Mouse (Mus musculus) hindbrain, embryonic 14.5 days (tissue): ENCODE data around the gene Gm11639. TPM values are rescaled to one million over a fixed set of nuclear protein-coding genes. Genes with fewer than 3 reads are reported as not detected.
"Not testable (repeated sequence)": the region's sequence is repeated elsewhere in the genome, so short reads cannot be mapped to it uniquely, and the experiment has no call there.

Experiments
- ATAC-seq: fragments of 200-750 bp; cut with Nextera tagmentation; 2 replicates; pipeline ENCODE4 v1.8.0; 2017; ENCODE audit warnings: moderate number of reproducible peaks, mild to moderate bottlenecking, moderate TSS enrichment, moderate library complexity; ENCODE audit not compliant: low FRiP score
- DNase-seq: peaks from one replicate; pipeline ENCODE4 v3.0.0-alpha.2; 2015; ENCODE audit warnings: low spot score
- H3K27ac ChIP-seq: fragments of 300-500 bp; sonication (generic); 2 replicates; pipeline ENCODE4 v1.5.1; 2014; ENCODE audit warnings: mild to moderate bottlenecking, moderate library complexity
- H3K27me3 ChIP-seq: fragments of 300-500 bp; sonication (generic); 2 replicates; pipeline ENCODE4 v1.6.1; 2014; ENCODE audit warnings: mild to moderate bottlenecking, low read length, mixed read lengths; ENCODE audit not compliant: control insufficient read depth, insufficient read depth
- H3K36me3 ChIP-seq: fragments of 300-500 bp; sonication (generic); replicated peaks from 2 replicates; pipeline ENCODE4 v1.6.1; 2014; ENCODE audit not compliant: control insufficient read depth, insufficient read depth
- H3K4me1 ChIP-seq: fragments of 300-500 bp; sonication (generic); replicated peaks from 2 replicates; pipeline ENCODE4 v1.6.1; 2014; ENCODE audit warnings: antibody characterized with exemption, low read length, mixed read lengths; ENCODE audit not compliant: control insufficient read depth, insufficient read depth
- H3K4me2 ChIP-seq: fragments of 300-500 bp; sonication (generic); replicated peaks from 2 replicates; pipeline ENCODE4 v1.6.1; 2014; ENCODE audit warnings: mild to moderate bottlenecking, moderate library complexity
- H3K4me3 ChIP-seq: fragments of 300-500 bp; sonication (generic); replicated peaks from 2 replicates; pipeline ENCODE4 v1.5.1; 2014; ENCODE audit warnings: mild to moderate bottlenecking, low read length
- H3K9ac ChIP-seq: fragments of 300-500 bp; sonication (generic); 2 replicates; pipeline ENCODE4 v1.6.1; 2014
- H3K9me3 ChIP-seq: fragments of 300-500 bp; sonication (generic); 2 replicates; pipeline ENCODE4 v1.6.1; 2016; ENCODE audit warnings: low read length; ENCODE audit not compliant: control insufficient read depth
- WGBS: fragments of 180-500 bp; shearing (Covaris S2); extraction: QIAGEN DNeasy Blood & Tissue Kit; methylation state at CpG from one replicate; pipeline ENCODE4 v1.1.7; 2014; 5-methylcytosine and 5-hydroxymethylcytosine counted together
- polyA plus RNA-seq: library from polyadenylated mRNA; unstranded; fragments of >200 nt; fragmentation: Nextera tagmentation; extraction: Ambion mirVana; gene quantifications from 2 replicates; pipeline ENCODE4 v1.2.1, GENCODE M21; 2014

The Gm11639 gene
- polyA plus RNA-seq, 1 experiment from 2014 or later = 0.03 TPM

- not testable (repeated sequence) for H3K36me3 ChIP-seq, ATAC-seq, H3K4me1 ChIP-seq, H3K27me3 ChIP-seq, H3K9me3 ChIP-seq, H3K4me2 ChIP-seq, H3K4me3 ChIP-seq, DNase-seq, H3K27ac ChIP-seq, H3K9ac ChIP-seq
- 78% methylated on average over 5 of the region's 5 CpGs for WGBS
Observed at GRCm38 (mm10) chr11:105121792-105122191, 436.3 kb downstream of the Gm11639 start.

GRCm38 (mm10) chr11:105123986-105124385 lies 438.5 kb downstream of the Gm11639 start:
- no peak overlapping the region for H3K9ac ChIP-seq
- H3K36me3 ChIP-seq = 0 out of 2 replicates have a peak, but pooled peaks cover 3% of the 10 kb centered on the region
- no peak for ATAC-seq
- H3K27ac ChIP-seq = no peak overlapping the region
- no peak overlapping the region for H3K4me3 ChIP-seq
- no peaks in the 10 kb centered on the region for H3K27me3 ChIP-seq
- WGBS = 4% methylated on average over 9 of the region's 9 CpGs
- H3K9me3 ChIP-seq = 0 out of 2 replicates have a peak, but pooled peaks cover 4% of the 10 kb centered on the region
- H3K4me2 ChIP-seq = no peak overlapping the region
- DNase-seq = peak; percentile 68
- peaks cover 10% of the 10 kb centered on the region for H3K4me1 ChIP-seq

- ATAC-seq = peak; percentile 91
- Histone ChIP-seq H3K4me2 (peak within 1 kb of the TSS; percentile 88), H3K4me3 (peak within 1 kb of the TSS; percentile 94), H3K9ac (peak within 1 kb of the TSS; percentile 75), H3K27me3 (no peaks in the 10 kb centered on the region), H3K36me3 (peaks cover 11% of the 10 kb centered on the region), H3K4me1 (peaks cover 10% of the 10 kb centered on the region), H3K27ac (peak within 1 kb of the TSS; percentile 85), H3K9me3 (0 out of 2 replicates have a peak, but pooled peaks cover 4% of the 10 kb centered on the region)
- peak; percentile 90 for DNase-seq
- WGBS = 1% methylated on average over 36 of the region's 38 CpGs
Observed at GRCm38 (mm10) chr11:105125735-105126519, 440.4 kb downstream of the Gm11639 start, which contains the start of gene Mettl2. Gene Mettl2, plus strand, starts transcription at chr11:105126425.

- Histone ChIP-seq H3K9me3 (0 out of 2 replicates have a peak, but pooled peaks cover 4% of the 10 kb centered on the region), H3K27me3 (no peaks in the 10 kb centered on the region), H3K36me3 (peaks cover 18% of the 10 kb centered on the region), H3K4me2 (peak overlapping the region; percentile 88), H3K27ac (peak overlapping the region; percentile 61; the same call in 1 of the 2 replicates), H3K9ac (peak overlapping the region; percentile 75), H3K4me1 (peaks cover 10% of the 10 kb centered on the region), H3K4me3 (peak overlapping the region; percentile 94)
- 0% methylated on average over 49 of the region's 49 CpGs for WGBS
- ATAC-seq (peak; percentile 44), DNase-seq (no peak)
Observed at GRCm38 (mm10) chr11:105126520-105127029, 441.1 kb downstream of the Gm11639 start.

- Histone ChIP-seq H3K27ac (no peak overlapping the region), H3K9ac (no peak overlapping the region), H3K27me3 (no peaks in the 10 kb centered on the region), H3K9me3 (no peaks in the 10 kb centered on the region), H3K4me2 (no peak overlapping the region), H3K36me3 (peaks cover 100% of the 10 kb centered on the region), H3K4me1 (no peaks in the 10 kb centered on the region), H3K4me3 (no peak overlapping the region)
- 98% methylated on average over 7 of the region's 7 CpGs for WGBS
- DNase-seq (no peak), ATAC-seq (no peak)
Observed at GRCm38 (mm10) chr11:105135692-105136091, 450.2 kb downstream of the Gm11639 start.

GRCm38 (mm10) chr11:105137255-105137654 lies 451.7 kb downstream of the Gm11639 start:
- H3K4me3 ChIP-seq, H3K9ac ChIP-seq, H3K27me3 ChIP-seq, H3K9me3 ChIP-seq, H3K4me1 ChIP-seq, H3K4me2 ChIP-seq, H3K27ac ChIP-seq, DNase-seq, ATAC-seq: not testable (repeated sequence)
- WGBS = 89% methylated on average over 2 of the region's 2 CpGs
- peaks cover 100% of the 10 kb centered on the region for H3K36me3 ChIP-seq

- H3K36me3 ChIP-seq = peaks cover 68% of the 10 kb centered on the region
Observed at GRCm38 (mm10) chr11:105140512-105140911, 455.0 kb downstream of the Gm11639 start.

GRCm38 (mm10) chr11:105141115-105141514 lies 455.6 kb downstream of the Gm11639 start:
- DNase-seq (no peak), ATAC-seq (no peak)
- Histone ChIP-seq H3K4me3 (no peak overlapping the region), H3K9ac (no peak overlapping the region), H3K27ac (no peak overlapping the region), H3K36me3 (peaks cover 62% of the 10 kb centered on the region), H3K9me3 (no peaks in the 10 kb centered on the region), H3K27me3 (no peaks in the 10 kb centered on the region), H3K4me2 (no peak overlapping the region), H3K4me1 (no peaks in the 10 kb centered on the region)
- WGBS = 92% methylated on average over 5 of the region's 5 CpGs

More at GRCm38 (mm10) chr11:105140512-105140911, 455.0 kb downstream of the Gm11639 start:
- DNase-seq, H3K9ac ChIP-seq, H3K27me3 ChIP-seq, H3K4me1 ChIP-seq, H3K27ac ChIP-seq, ATAC-seq, H3K4me3 ChIP-seq, H3K4me2 ChIP-seq, H3K9me3 ChIP-seq: not testable (repeated sequence)
- WGBS = 98% methylated on average over 7 of the region's 8 CpGs

- Histone ChIP-seq H3K27me3 (no peaks in the 10 kb centered on the region), H3K4me2 (no peak overlapping the region), H3K36me3 (peaks cover 38% of the 10 kb centered on the region), H3K27ac (no peak overlapping the region), H3K9me3 (no peaks in the 10 kb centered on the region), H3K9ac (no peak overlapping the region), H3K4me3 (no peak overlapping the region), H3K4me1 (no peaks in the 10 kb centered on the region)
- DNase-seq (no peak), ATAC-seq (no peak)
Observed at GRCm38 (mm10) chr11:105143564-105143963, 458.1 kb downstream of the Gm11639 start.
